Mouse (Mus musculus): Measurements from ENCODE around the gene Ptprz1.

Gene Ptprz1

DNA sequence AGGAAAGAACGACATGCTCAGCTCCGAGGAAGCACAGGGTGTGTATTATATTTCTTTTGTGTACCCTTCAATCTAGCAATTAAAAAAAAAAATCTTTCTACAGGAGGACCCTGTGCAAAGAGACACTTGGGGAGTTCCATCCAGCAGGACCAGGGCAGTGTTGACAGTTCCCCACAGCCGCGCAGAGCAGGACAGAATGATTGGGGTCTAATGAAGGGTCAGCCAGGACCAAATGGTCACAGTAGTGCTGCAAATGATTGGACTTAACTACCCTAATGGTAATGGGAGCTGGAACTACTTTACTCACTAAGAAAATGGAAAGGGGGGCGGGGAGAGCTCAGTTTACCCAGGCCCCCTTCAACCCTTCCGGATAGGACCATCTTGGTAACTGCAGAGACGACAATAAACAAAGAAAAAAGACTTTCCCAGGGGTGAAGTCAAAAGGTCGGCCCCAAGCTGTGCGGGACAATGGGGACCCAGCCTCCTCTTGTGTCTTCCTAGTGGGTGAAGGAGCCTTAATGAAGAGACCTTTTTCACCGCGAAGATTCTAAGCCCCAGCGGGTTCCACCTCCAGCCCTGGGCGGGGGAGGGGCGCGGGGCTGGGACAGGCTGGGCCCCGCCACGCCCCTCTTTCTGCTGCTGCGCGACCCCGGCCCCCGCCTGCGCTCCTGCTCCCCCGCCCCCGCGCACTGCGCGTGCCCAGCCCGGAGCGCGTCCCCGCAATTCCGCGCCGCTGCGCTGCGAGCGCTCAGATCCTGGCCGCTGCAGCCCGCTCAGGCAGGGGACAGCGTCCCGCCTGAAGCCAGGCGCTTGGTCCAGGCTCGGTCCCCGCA lies at the start of gene Ptprz1:
TSS of gene Ptprz1 (plus strand) at position 722 of the 833 bp plus-strand sequence.
- peak; percentile 86 to 89 for DNase-seq (ENCODE audit: low spot score in 2 of 2)

GRCm38 (mm10) chr6:22833637-22834036 lies 41.7 kb upstream of the Ptprz1 start:
- peak; percentile 77 to 88 for DNase-seq (ENCODE audit: low spot score in 2 of 2)

GRCm38 (mm10) chr6:22834100-22834970 lies 41.0 kb upstream of the Ptprz1 start:
- peak; percentile 84 to 87 for DNase-seq (ENCODE audit: low spot score in 2 of 2)

DNA sequence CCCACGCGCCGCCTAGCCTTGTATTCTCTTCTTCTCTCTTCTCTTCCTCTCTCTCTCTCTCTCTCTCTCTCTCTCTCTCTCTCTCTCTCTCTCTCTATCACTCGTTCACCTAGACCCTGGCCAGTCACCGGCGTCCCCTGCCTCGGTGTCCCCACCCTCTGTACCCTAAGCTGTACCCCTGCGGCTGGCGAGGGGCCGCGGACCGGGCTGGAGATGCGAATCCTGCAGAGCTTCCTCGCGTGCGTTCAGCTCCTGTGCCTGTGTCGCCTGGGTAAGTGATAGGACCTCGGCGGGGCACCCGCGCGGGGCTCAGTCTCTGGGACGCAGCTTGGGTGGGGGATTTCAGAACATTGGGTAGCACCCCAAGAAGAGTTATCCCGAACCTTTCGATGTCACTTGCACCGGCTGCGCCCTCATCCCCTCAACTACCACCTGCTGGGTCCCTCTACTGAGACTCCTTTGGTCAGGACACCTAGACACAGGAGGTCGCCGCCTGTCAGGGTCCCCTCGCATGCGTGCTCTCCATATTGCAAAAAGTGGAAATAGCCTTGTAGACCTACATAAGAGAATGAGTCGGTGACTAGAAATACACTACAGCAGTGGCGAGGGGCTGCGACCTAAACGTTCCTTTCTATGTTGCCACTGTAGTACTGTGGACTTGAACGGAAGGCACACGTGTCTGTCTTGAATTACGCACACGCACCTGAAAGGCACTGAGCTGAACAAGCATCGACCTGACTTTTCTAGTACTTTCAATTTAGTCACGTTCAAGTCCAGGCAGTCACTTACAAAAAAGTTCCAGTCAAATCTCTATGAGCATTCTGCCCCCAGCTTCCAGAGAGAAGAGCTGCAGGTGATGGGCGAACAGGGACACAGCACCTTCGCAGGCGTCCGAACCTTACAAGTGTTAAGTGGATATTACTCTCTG lies 576 bp downstream of the Ptprz1 start:
- DNase-seq (ENCODE audit: low spot score in 2 of 2), result peak; percentile 40 to 62

DNA sequence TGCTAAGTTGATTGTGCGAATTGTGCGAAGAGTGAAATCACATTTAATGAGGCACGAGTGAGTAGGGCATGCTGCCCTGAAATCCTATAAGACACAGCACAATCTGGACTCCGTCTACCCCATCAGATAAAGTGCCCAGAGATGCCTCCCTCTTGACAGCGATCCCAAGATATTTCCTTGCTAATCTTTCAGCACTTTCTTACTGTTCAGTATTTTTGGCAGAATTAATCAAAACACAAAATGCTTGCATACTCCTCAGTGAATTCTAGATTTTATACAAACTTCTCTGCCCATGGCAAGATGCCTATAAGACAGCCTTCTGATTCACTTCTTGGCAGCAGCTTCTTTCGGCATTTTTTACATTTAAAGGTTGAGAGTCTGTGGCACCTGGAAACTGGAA lies 12.7 kb downstream of the Ptprz1 start:
- peak in 1 of 2 experiments; percentile 43 for DNase-seq (ENCODE audit: low spot score in 2 of 2)

DNA sequence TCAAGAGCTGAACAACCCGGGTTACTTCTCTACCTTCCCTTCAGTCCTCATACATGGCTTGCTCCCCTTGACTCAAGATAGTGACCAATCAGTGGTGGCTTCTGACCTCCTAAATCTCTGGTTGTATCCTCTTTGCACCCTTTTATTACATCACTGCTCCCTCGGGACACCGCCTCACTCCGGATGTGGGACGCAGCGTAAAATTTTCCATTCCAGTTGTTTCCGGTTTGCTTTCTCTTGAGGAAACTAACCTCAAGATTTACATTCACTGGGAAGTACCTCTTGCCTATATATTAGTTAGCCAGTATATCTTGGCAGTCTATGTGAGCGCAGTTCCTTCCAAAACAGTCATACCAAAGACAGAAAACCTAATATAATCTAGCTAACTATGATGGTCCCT lies 14.0 kb downstream of the Ptprz1 start:
- DNase-seq (ENCODE audit: low spot score in 2 of 2), result no peak

- no peak for DNase-seq (ENCODE audit: low spot score in 2 of 2)
These were observed 26.7 kb downstream of the Ptprz1 start for GRCm38 (mm10) chr6:22901983-22902382.

- DNase-seq (ENCODE audit: low spot score in 2 of 2), result no peak
These were observed 33.4 kb downstream of the Ptprz1 start for GRCm38 (mm10) chr6:22908510-22909256.

GRCm38 (mm10) chr6:22909257-22909907 lies 34.1 kb downstream of the Ptprz1 start:
- DNase-seq (ENCODE audit: low spot score in 2 of 2), result peak; percentile 34 to 48

DNA sequence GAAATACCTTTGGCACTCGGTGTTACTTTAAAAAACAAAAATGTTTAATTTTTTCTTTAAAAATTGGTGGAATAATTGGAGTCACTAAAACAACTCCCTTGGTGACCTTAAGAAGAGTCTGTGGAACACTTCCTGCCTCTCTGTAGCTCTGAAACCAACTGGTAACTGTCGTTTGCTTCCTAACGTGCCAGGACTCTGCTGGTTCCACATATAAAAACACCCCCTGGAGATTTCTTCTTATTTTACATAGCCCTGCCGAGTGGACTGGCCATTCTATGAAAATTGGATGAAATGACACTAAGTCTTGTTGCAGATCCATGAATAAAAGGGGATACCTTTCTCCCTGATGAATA lies 34.6 kb downstream of the Ptprz1 start:
- no peak for DNase-seq (ENCODE audit: low spot score in 2 of 2)

- DNase-seq (ENCODE audit: low spot score in 2 of 2), result no peak
These were observed 47.6 kb downstream of the Ptprz1 start for GRCm38 (mm10) chr6:22922880-22923279.

- DNase-seq (ENCODE audit: low spot score in 2 of 2), result no peak
These were observed 57.5 kb downstream of the Ptprz1 start for GRCm38 (mm10) chr6:22932768-22933265.

DNA sequence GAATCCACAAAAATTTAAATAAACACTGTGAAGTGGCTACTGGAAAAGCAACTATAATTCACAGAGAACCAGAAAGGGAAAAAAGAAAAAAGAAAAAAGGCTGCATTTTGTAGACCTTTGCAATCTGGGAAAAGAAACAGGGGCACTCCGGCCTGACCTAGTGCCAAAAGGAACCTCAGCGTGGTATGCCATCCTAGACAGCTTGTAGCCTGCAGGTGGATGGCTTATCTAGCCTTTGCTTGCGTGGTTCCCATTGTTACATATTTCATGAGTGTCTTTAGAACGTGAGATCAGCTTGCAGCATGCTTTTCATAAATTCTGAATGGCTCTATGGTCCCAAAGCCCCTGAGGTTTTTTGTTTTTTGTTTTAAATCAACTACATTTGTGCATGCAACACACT lies 61.8 kb downstream of the Ptprz1 start:
- no peak for DNase-seq (ENCODE audit: low spot score in 2 of 2)

GRCm38 (mm10) chr6:22937526-22937925 lies 62.2 kb downstream of the Ptprz1 start:
- DNase-seq (ENCODE audit: low spot score in 2 of 2), result no peak

GRCm38 (mm10) chr6:22944191-22944590 lies 68.9 kb downstream of the Ptprz1 start:
- no peak for DNase-seq (ENCODE audit: low spot score in 2 of 2)

GRCm38 (mm10) chr6:22963374-22963773 lies 88.1 kb downstream of the Ptprz1 start:
- DNase-seq (ENCODE audit: low spot score in 2 of 2), result no peak

DNA sequence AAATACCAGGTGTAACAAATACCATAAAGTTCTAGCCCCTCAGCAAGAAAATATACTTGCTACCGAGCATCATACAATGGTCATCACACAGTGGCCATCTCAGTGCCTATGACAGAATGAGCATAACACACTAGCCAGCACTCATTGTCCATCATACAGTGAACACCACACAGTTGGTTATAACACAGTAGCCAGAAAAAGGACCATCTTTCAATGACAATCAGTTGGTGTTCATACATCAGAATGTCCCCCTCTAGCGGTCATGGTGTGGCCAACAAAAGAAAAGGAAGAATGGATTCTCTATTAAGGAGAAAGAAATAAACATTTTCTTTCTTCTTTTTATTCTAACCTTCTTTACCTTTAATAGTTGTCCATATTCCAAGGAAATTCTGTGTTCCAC lies 92.8 kb downstream of the Ptprz1 start:
- no peak for DNase-seq (ENCODE audit: low spot score in 2 of 2)

DNA sequence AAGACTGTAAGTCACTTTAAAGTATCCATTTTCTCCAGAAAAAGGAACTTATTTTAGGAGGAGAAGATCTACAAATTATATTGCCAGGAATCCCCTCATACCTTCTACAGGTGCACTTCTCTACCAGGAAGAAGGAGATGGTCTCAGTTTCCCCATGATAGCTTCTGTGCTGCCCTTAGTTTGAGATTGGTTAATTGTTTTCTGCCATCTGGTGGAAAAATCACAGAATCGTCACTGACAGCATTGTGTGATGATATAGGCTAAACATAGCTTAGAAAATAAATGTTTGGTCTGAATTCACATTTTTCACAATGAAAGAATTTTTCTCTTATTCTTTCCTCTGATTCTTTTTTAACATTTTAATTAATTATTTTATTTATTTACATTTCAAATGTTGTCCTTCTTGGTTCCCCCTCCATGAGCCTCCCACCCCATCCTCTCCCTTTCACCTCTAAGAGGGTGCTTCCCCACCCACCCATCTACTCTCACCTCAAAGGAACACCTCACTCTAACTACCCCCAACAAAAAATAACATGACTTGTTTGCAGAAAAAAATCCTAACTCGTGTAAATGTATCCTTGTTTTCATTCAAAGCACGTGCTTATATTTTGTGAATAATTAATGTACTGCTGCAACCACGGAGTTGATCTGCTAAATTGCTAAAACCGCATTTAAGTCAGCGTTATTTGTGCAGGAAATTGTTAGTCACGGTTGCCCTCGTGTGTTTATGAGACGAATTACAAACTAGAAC lies 108.6 kb downstream of the Ptprz1 start:
- no peak for DNase-seq (ENCODE audit: low spot score in 2 of 2)

- DNase-seq (ENCODE audit: low spot score in 2 of 2), result no peak
These were observed 109.3 kb downstream of the Ptprz1 start for GRCm38 (mm10) chr6:22984520-22985154.
